Mouse (Mus musculus): ENCODE data around the gene Fkbpl. TPM values are rescaled to one million over a fixed set of nuclear protein-coding genes. Genes with fewer than 3 reads are reported as not detected.

The Fkbpl gene
- polyA plus RNA-seq, 1 experiment from 2014 or later: 14.5 TPM

- Histone ChIP-seq H3K9me3 (ENCODE audit: low read length) (no peaks in the 10 kb centered on the region), H3K4me3 (ENCODE audit: low read depth, low read length) (no peak overlapping the region), H3K36me3 (ENCODE audit: insufficient read depth, low read length) (no peaks in the 10 kb centered on the region), H3K4me2 (replicated peaks; ENCODE audit: low read depth, low read length) (peak overlapping the region; percentile 62), H3K9ac (replicated peaks; ENCODE audit: low read depth) (0 out of 2 replicates have a peak overlapping the region, but pooled peaks have one; percentile 46), H3K27me3 (replicated peaks; ENCODE audit: insufficient read depth, low read length) (peaks cover 32% of the 10 kb centered on the region), H3K4me1 (ENCODE audit: insufficient read depth, low read depth, low read length) (peaks cover 21% of the 10 kb centered on the region; the same call in 1 of the 2 replicates), H3K27ac (ENCODE audit: low read length) (no peak overlapping the region; the same call in 1 of the 2 replicates)
- WGBS: 28% methylated on average over 5 of the region's 5 CpGs
- TF ChIP-seq CTCF (IDR thresholded peaks at IDR 0.05) (no peak), EP300 (IDR thresholded peaks at IDR 0.05) (no peak)
- ATAC-seq (no peak), DNase-seq (ENCODE audit: low spot score) (no peak)
These were observed 16.0 kb upstream of the Fkbpl start for GRCm38 (mm10) chr17:34628644-34628967.

- TF ChIP-seq CTCF (IDR thresholded peaks at IDR 0.05) (no peak), EP300 (IDR thresholded peaks at IDR 0.05) (no peak)
- WGBS: 5% methylated on average over 16 of the region's 16 CpGs
- H3K4me2 ChIP-seq (replicated peaks; ENCODE audit: low read depth, low read length): peak within 1 kb of the TSS; percentile 62
- H3K4me3 ChIP-seq (ENCODE audit: low read depth, low read length): peak within 1 kb of the TSS; percentile 60
- no peaks in the 10 kb centered on the region for H3K36me3 ChIP-seq (ENCODE audit: insufficient read depth, low read length)
- H3K27ac ChIP-seq (ENCODE audit: low read length): peak within 1 kb of the TSS; percentile 90; the same call in 1 of the 2 replicates
- no peaks in the 10 kb centered on the region for H3K9me3 ChIP-seq (ENCODE audit: low read length)
- DNase-seq (ENCODE audit: low spot score) (no peak), ATAC-seq (no peak)
- H3K9ac ChIP-seq (replicated peaks; ENCODE audit: low read depth): 0 out of 2 replicates have a peak within 1 kb of the TSS, but pooled peaks have one; percentile 46
- peaks cover 21% of the 10 kb centered on the region; the same call in 1 of the 2 replicates for H3K4me1 ChIP-seq (ENCODE audit: insufficient read depth, low read depth, low read length)
- H3K27me3 ChIP-seq (replicated peaks; ENCODE audit: insufficient read depth, low read length): peaks cover 38% of the 10 kb centered on the region
These were observed 15.3 kb upstream of the Fkbpl start, which contains the start of gene Prrt1 for GRCm38 (mm10) chr17:34629221-34629751. Gene Prrt1, plus strand, starts transcription at chr17:34629533.

GRCm38 (mm10) chr17:34629796-34630603 is 14.6 kb upstream of the Fkbpl start:
- no peak overlapping the region for H3K27ac ChIP-seq (ENCODE audit: low read length)
- WGBS: 24% methylated on average over 12 of the region's 12 CpGs
- DNase-seq (ENCODE audit: low spot score) (no peak), ATAC-seq (no peak)
- H3K4me1 ChIP-seq (ENCODE audit: insufficient read depth, low read depth, low read length): peaks cover 21% of the 10 kb centered on the region; the same call in 1 of the 2 replicates
- H3K36me3 ChIP-seq (ENCODE audit: insufficient read depth, low read length): no peaks in the 10 kb centered on the region
- no peaks in the 10 kb centered on the region for H3K9me3 ChIP-seq (ENCODE audit: low read length)
- TF ChIP-seq CTCF (IDR thresholded peaks at IDR 0.05) (no peak), EP300 (IDR thresholded peaks at IDR 0.05) (no peak)
- H3K27me3 ChIP-seq (replicated peaks; ENCODE audit: insufficient read depth, low read length): peaks cover 42% of the 10 kb centered on the region
- H3K4me2 ChIP-seq (replicated peaks; ENCODE audit: low read depth, low read length): peak overlapping the region; percentile 43
- H3K4me3 ChIP-seq (ENCODE audit: low read depth, low read length): no peak overlapping the region
- H3K9ac ChIP-seq (replicated peaks; ENCODE audit: low read depth): no peak overlapping the region

- Histone ChIP-seq H3K9me3 (ENCODE audit: low read length) (no peaks in the 10 kb centered on the region), H3K36me3 (ENCODE audit: insufficient read depth, low read length) (no peaks in the 10 kb centered on the region), H3K27ac (ENCODE audit: low read length) (no peak overlapping the region), H3K4me1 (ENCODE audit: insufficient read depth, low read depth, low read length) (peaks cover 21% of the 10 kb centered on the region; the same call in 1 of the 2 replicates), H3K4me2 (replicated peaks; ENCODE audit: low read depth, low read length) (peak overlapping the region; percentile 43), H3K27me3 (replicated peaks; ENCODE audit: insufficient read depth, low read length) (peaks cover 42% of the 10 kb centered on the region), H3K9ac (replicated peaks; ENCODE audit: low read depth) (no peak overlapping the region), H3K4me3 (ENCODE audit: low read depth, low read length) (peak overlapping the region; percentile 17)
- TF ChIP-seq EP300 (IDR thresholded peaks at IDR 0.05) (no peak), CTCF (IDR thresholded peaks at IDR 0.05) (no peak)
- 2% methylated on average over 30 of the region's 48 CpGs for WGBS
- DNase-seq (ENCODE audit: low spot score) (no peak), ATAC-seq (no peak)
These were observed 13.7 kb upstream of the Fkbpl start for GRCm38 (mm10) chr17:34630761-34631301.

DNA sequence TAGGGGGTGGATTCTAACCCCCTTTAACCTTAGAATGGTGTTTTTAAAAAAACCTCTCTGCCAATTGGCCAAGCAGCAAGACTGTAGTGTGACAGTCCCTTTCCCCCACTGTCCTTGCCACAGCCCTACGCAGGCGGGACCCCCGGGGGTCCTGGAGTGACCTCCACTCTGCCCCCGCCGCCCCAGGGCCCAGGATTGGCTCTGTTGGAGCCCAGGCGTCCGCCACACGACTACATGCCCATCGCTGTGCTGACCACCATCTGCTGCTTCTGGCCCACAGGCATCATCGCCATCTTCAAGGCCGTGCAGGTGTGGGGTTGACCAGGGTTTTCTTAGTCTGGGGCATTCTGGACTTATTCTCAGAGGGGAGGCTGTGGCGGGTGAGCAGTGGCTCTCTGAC is 12.9 kb upstream of the Fkbpl start:
- H3K27ac ChIP-seq (ENCODE audit: low read length): no peak overlapping the region
- H3K9me3 ChIP-seq (ENCODE audit: low read length): no peaks in the 10 kb centered on the region
- no peaks in the 10 kb centered on the region for H3K36me3 ChIP-seq (ENCODE audit: insufficient read depth, low read length)
- peaks cover 42% of the 10 kb centered on the region for H3K27me3 ChIP-seq (replicated peaks; ENCODE audit: insufficient read depth, low read length)
- H3K4me2 ChIP-seq (replicated peaks; ENCODE audit: low read depth, low read length): peak overlapping the region; percentile 43
- ATAC-seq (no peak), DNase-seq (ENCODE audit: low spot score) (no peak)
- peak overlapping the region; percentile 14; the same call in 1 of the 2 replicates for H3K4me3 ChIP-seq (ENCODE audit: low read depth, low read length)
- no peak for TF ChIP-seq CTCF (IDR thresholded peaks at IDR 0.05)
- no peak for TF ChIP-seq EP300 (IDR thresholded peaks at IDR 0.05)
- peaks cover 15% of the 10 kb centered on the region; the same call in 1 of the 2 replicates for H3K4me1 ChIP-seq (ENCODE audit: insufficient read depth, low read depth, low read length)
- WGBS: 17% methylated on average over 11 of the region's 12 CpGs
- no peak overlapping the region for H3K9ac ChIP-seq (replicated peaks; ENCODE audit: low read depth)

DNA sequence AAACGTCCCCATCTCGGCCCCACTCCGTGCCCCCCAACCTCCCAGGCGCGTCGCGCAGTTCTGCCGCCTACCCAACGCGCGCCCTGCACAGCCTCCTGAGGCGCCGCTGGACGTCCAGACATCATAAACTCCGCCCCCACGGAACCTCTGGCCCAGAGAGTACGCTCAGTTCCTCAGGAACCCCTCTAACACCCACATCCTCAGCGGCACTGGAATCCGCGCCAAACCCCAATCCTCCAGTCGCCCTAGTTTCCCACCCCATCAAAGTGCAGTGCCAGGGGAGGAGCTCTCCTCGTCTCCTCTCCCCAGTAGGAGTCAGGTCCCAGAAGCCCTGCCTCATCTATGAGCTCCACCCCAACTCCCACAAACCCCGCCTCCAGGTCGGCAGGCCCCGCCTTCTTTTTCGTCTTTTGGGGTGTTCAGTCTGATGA is 12.3 kb upstream of the Fkbpl start:
- DNase-seq (ENCODE audit: low spot score) (peak; percentile 76), ATAC-seq (peak; percentile 66)
- WGBS: 2% methylated on average over 25 of the region's 26 CpGs
- no peak overlapping the region for H3K9ac ChIP-seq (replicated peaks; ENCODE audit: low read depth)
- no peaks in the 10 kb centered on the region for H3K36me3 ChIP-seq (ENCODE audit: insufficient read depth, low read length)
- H3K27ac ChIP-seq (ENCODE audit: low read length): no peak overlapping the region
- H3K4me3 ChIP-seq (ENCODE audit: low read depth, low read length): peak overlapping the region; percentile 14
- peaks cover 14% of the 10 kb centered on the region; the same call in 1 of the 2 replicates for H3K4me1 ChIP-seq (ENCODE audit: insufficient read depth, low read depth, low read length)
- peak overlapping the region; percentile 43 for H3K4me2 ChIP-seq (replicated peaks; ENCODE audit: low read depth, low read length)
- TF ChIP-seq CTCF (IDR thresholded peaks at IDR 0.05) (no peak), EP300 (IDR thresholded peaks at IDR 0.05) (no peak)
- no peaks in the 10 kb centered on the region for H3K9me3 ChIP-seq (ENCODE audit: low read length)
- peaks cover 42% of the 10 kb centered on the region for H3K27me3 ChIP-seq (replicated peaks; ENCODE audit: insufficient read depth, low read length)

All from lung, postnatal 0 days (tissue).